Mouse (Mus musculus): ENCODE measurements at regions not wholly inside any gene's neighbourhood (a gene's known extent, or its start where the extent isn't known, plus 50 kb on each side); places are given as distances from the start of the nearest gene placed in this dataset.
"Not testable (repeated sequence)": the region's sequence is repeated elsewhere in the genome, so short reads cannot be mapped to it uniquely, and the experiment has no call there.

- DNase-seq: not testable (repeated sequence)
Observed at GRCm38 (mm10) chr12:115861759-115862158, 185.8 kb upstream of the Zfp386 start.

GRCm38 (mm10) chr12:115865059-115865756 is 182.3 kb upstream of the Zfp386 start:
- not testable (repeated sequence) for DNase-seq

DNA sequence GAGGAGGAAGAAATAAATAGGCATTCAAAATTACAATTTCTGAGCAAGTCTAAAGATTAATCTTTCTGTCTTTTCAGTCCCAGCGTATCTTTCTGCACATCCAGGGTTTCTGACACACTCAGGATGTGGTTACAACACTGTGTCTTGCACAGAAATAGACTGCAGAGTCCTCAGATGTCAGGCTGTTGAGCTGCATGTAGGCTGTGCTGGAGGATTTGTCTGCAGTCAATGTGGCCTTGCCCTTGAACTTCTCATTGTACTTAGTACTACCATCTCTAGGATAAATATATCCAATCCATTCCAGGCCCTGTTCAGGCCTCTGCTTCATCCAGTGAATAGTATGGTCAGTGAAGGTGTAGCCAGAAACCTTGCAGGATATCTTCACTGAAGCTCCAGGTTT is 178.9 kb upstream of the Zfp386 start:
- DNase-seq: not testable (repeated sequence)

DNA sequence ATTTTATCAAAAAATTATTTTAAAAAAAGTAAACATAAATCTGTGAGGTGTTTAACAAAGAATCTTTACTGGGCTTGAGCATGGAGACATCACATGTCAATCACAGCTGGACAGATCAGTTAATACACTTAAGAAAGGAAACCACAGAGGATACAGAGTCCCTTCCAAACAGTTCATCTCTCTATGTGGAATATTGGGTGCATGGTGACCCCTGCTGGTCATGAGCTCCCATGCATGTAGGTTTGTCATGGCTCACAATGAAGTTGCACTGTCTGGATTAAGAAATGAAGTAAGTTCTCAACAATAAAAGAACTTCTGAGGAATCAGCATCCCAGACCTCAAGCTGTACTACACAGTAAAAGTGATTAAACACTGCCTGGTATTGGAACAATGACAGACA is 175.1 kb upstream of the Zfp386 start:
- DNase-seq: not testable (repeated sequence)

GRCm38 (mm10) chr12:115873976-115874375 is 173.5 kb upstream of the Zfp386 start:
- not testable (repeated sequence) for DNase-seq

GRCm38 (mm10) chr12:115883719-115884118 is 163.8 kb upstream of the Zfp386 start:
- no peak for DNase-seq

DNA sequence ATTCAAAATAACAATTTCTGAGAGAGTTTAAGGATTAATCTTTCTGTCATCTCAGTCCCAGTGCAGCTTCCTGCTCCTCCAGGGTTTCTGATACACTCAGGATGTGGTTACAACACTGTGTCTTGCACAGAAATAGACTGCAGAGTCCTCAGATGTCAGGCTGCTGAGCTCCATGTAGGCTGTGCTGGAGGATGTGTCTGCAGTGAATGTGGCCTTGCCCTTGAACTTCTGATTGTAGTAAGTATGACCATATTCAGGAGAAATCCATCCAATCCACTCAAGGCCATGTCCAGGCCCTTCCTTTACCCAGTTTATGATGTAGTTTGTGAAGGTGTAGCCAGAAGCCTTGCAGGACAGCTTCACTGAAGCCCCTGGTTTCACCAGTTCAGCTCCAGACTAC is 159.5 kb upstream of the Zfp386 start:
- DNase-seq: no peak

GRCm38 (mm10) chr12:115892656-115893055 is 154.9 kb upstream of the Zfp386 start:
- peak; percentile 15 for DNase-seq

GRCm38 (mm10) chr12:115912226-115912625 is 135.3 kb upstream of the Zfp386 start:
- not testable (repeated sequence) for DNase-seq

- DNase-seq: not testable (repeated sequence)
Observed at GRCm38 (mm10) chr12:115915420-115915819, 132.1 kb upstream of the Zfp386 start.

GRCm38 (mm10) chr12:115920119-115920518 is 127.4 kb upstream of the Zfp386 start:
- not testable (repeated sequence) for DNase-seq

- DNase-seq: not testable (repeated sequence)
Observed at GRCm38 (mm10) chr12:115923999-115924398, 123.5 kb upstream of the Zfp386 start.

DNA sequence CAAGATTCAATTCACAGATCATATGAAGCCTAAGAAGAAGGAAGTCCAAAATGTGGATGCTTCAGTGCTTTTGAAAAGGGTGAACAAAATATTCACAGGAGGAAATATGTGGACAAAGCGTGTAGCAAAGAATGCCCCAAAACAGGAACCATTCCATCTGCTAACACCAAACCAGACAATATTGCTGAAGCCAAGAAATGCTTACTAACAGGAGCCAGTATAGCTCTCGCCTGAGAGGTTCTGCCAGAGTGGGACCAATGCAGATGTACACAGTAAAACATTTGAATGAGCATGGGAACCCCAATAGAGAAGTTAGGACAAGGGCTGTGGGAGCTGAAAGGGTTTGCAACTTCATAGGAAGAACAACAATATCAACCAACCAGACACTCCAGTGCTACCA is 122.0 kb upstream of the Zfp386 start:
- not testable (repeated sequence) for DNase-seq

DNA sequence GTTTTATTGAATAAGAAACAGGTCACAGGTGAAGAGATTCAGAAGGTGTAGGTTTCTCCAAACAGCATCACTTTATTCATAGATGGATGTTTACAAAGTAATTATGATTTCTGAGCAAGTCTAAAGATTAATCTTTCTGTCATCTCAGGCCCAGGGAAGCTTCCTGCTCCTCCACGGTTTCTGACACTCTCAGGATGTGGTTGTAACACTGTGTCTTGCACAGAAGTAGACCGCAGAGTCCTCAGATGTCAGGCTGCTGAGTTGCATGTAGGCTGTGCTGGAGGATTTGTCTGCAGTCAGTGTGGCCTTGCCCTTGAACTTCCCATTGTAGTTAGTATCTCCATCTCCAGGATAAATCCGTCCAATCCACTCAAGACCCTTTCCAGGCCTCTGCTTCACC is 95.2 kb upstream of the Zfp386 start:
- not testable (repeated sequence) for DNase-seq

- DNase-seq: not testable (repeated sequence)
Observed at GRCm38 (mm10) chr12:115955477-115956177, 91.9 kb upstream of the Zfp386 start.

DNA sequence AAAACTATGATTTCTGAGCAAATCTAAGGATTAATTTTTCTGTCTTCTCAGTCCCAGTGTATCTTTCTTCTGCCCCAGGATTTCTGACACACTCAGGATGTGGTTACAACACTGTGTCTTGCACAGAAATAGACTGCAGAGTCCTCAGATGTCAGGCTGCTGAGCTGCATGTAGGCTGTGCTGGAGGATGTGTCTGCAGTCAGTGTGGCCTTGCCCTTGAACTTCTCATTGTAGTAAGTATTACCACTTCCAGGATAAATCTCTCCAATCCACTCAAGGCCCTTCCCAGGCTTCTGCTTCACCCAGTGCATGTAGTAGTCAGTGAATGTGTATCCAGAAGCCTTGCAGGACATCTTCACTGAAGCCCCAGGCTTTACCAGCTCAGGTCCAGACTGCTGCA is 83.8 kb upstream of the Zfp386 start:
- DNase-seq: not testable (repeated sequence)

- not testable (repeated sequence) for DNase-seq
Observed at GRCm38 (mm10) chr12:115967522-115967921, 80.0 kb upstream of the Zfp386 start.
